Mouse (Mus musculus): ENCODE data around the gene Clstn3. TPM values are rescaled to one million over a fixed set of nuclear protein-coding genes. Genes with fewer than 3 reads are reported as not detected.
"Not testable (repeated sequence)": the region's sequence is repeated elsewhere in the genome, so short reads cannot be mapped to it uniquely, and the experiment has no call there.

Clstn3 gene
- polyA plus RNA-seq, 1 experiment from 2014 or later: 0.87 TPM

- 83% methylated on average over 8 of the region's 11 CpGs for WGBS
- H3K27me3 ChIP-seq (ENCODE audit: control insufficient read depth, insufficient read depth, low read length); H3K36me3 ChIP-seq (ENCODE audit: control insufficient read depth, insufficient read depth); H3K4me1 ChIP-seq (ENCODE audit: control insufficient read depth, insufficient read depth, low read length); H3K9ac ChIP-seq (ENCODE audit: low read length); H3K4me2 ChIP-seq (ENCODE audit: low read depth, low read length); H3K9me3 ChIP-seq (replicated peaks; ENCODE audit: control insufficient read depth, low read length); H3K4me3 ChIP-seq (ENCODE audit: low read length); H3K27ac ChIP-seq (ENCODE audit: low read length); ATAC-seq (replicated peaks; ENCODE audit: extremely low read depth, insufficient read depth, low FRiP score): not testable (repeated sequence)
These were observed 10.9 kb upstream of the Clstn3 start for GRCm38 (mm10) chr6:124475335-124476075.

- 71% methylated on average over 11 of the region's 11 CpGs for WGBS
These were observed 10.0 kb upstream of the Clstn3 start for GRCm38 (mm10) chr6:124474621-124475020.

GRCm38 (mm10) chr6:124472801-124473200, 8.2 kb upstream of the Clstn3 start:
- no peak overlapping the region for H3K4me2 ChIP-seq (ENCODE audit: low read depth, low read length)
- no peak overlapping the region for H3K4me3 ChIP-seq (ENCODE audit: low read length)
- no peaks in the 10 kb centered on the region for H3K36me3 ChIP-seq (ENCODE audit: control insufficient read depth, insufficient read depth)
- no peaks in the 10 kb centered on the region for H3K9me3 ChIP-seq (replicated peaks; ENCODE audit: control insufficient read depth, low read length)
- no peak overlapping the region for H3K27ac ChIP-seq (ENCODE audit: low read length)
- H3K9ac ChIP-seq (ENCODE audit: low read length): no peak overlapping the region
- H3K27me3 ChIP-seq (ENCODE audit: control insufficient read depth, insufficient read depth, low read length): no peaks in the 10 kb centered on the region
- 35% methylated on average over 6 of the region's 6 CpGs for WGBS
- 0 out of 2 replicates have a peak, but pooled peaks cover under 1% of the 10 kb centered on the region for H3K4me1 ChIP-seq (ENCODE audit: control insufficient read depth, insufficient read depth, low read length)
- ATAC-seq (replicated peaks; ENCODE audit: extremely low read depth, insufficient read depth, low FRiP score): no peak

More at GRCm38 (mm10) chr6:124474621-124475020, 10.0 kb upstream of the Clstn3 start:
- H3K36me3 ChIP-seq (ENCODE audit: control insufficient read depth, insufficient read depth): no peaks in the 10 kb centered on the region
- no peak overlapping the region for H3K9ac ChIP-seq (ENCODE audit: low read length)
- H3K4me2 ChIP-seq (ENCODE audit: low read depth, low read length): no peak overlapping the region
- H3K27me3 ChIP-seq (ENCODE audit: control insufficient read depth, insufficient read depth, low read length): no peaks in the 10 kb centered on the region
- 0 out of 2 replicates have a peak, but pooled peaks cover 4% of the 10 kb centered on the region for H3K4me1 ChIP-seq (ENCODE audit: control insufficient read depth, insufficient read depth, low read length)
- no peak overlapping the region for H3K27ac ChIP-seq (ENCODE audit: low read length)
- H3K4me3 ChIP-seq (ENCODE audit: low read length): no peak overlapping the region
- no peaks in the 10 kb centered on the region for H3K9me3 ChIP-seq (replicated peaks; ENCODE audit: control insufficient read depth, low read length)
- no peak for ATAC-seq (replicated peaks; ENCODE audit: extremely low read depth, insufficient read depth, low FRiP score)

- not testable (repeated sequence) for H3K27ac ChIP-seq (ENCODE audit: low read length); H3K4me3 ChIP-seq (ENCODE audit: low read length); H3K4me2 ChIP-seq (ENCODE audit: low read depth, low read length); H3K36me3 ChIP-seq (ENCODE audit: control insufficient read depth, insufficient read depth); H3K9ac ChIP-seq (ENCODE audit: low read length); ATAC-seq (replicated peaks; ENCODE audit: extremely low read depth, insufficient read depth, low FRiP score); H3K4me1 ChIP-seq (ENCODE audit: control insufficient read depth, insufficient read depth, low read length); H3K27me3 ChIP-seq (ENCODE audit: control insufficient read depth, insufficient read depth, low read length); H3K9me3 ChIP-seq (replicated peaks; ENCODE audit: control insufficient read depth, low read length)
- 66% methylated on average over 6 of the region's 6 CpGs for WGBS
These were observed 7.4 kb upstream of the Clstn3 start for GRCm38 (mm10) chr6:124471783-124472638.

- Histone ChIP-seq H3K4me3 (ENCODE audit: low read length) (no peak overlapping the region), H3K36me3 (ENCODE audit: control insufficient read depth, insufficient read depth) (no peaks in the 10 kb centered on the region), H3K27me3 (ENCODE audit: control insufficient read depth, insufficient read depth, low read length) (no peaks in the 10 kb centered on the region), H3K9ac (ENCODE audit: low read length) (no peak overlapping the region), H3K27ac (ENCODE audit: low read length) (no peak overlapping the region), H3K9me3 (replicated peaks; ENCODE audit: control insufficient read depth, low read length) (no peaks in the 10 kb centered on the region), H3K4me1 (ENCODE audit: control insufficient read depth, insufficient read depth, low read length) (no peaks in the 10 kb centered on the region), H3K4me2 (ENCODE audit: low read depth, low read length) (no peak overlapping the region)
- 88% methylated on average over 3 of the region's 3 CpGs for WGBS
- no peak for ATAC-seq (replicated peaks; ENCODE audit: extremely low read depth, insufficient read depth, low FRiP score)
These were observed 6.5 kb upstream of the Clstn3 start for GRCm38 (mm10) chr6:124471121-124471520.

GRCm38 (mm10) chr6:124465729-124466128, 1.1 kb upstream of the Clstn3 start:
- Histone ChIP-seq H3K4me2 (ENCODE audit: low read depth, low read length) (no peak overlapping the region), H3K36me3 (ENCODE audit: control insufficient read depth, insufficient read depth) (no peaks in the 10 kb centered on the region), H3K27ac (ENCODE audit: low read length) (no peak overlapping the region), H3K27me3 (ENCODE audit: control insufficient read depth, insufficient read depth, low read length) (peaks cover 6% of the 10 kb centered on the region), H3K9ac (ENCODE audit: low read length) (no peak overlapping the region), H3K4me1 (ENCODE audit: control insufficient read depth, insufficient read depth, low read length) (peaks cover 9% of the 10 kb centered on the region), H3K4me3 (ENCODE audit: low read length) (no peak overlapping the region), H3K9me3 (replicated peaks; ENCODE audit: control insufficient read depth, low read length) (no peaks in the 10 kb centered on the region)
- 67% methylated on average over 6 of the region's 6 CpGs for WGBS
- no peak for ATAC-seq (replicated peaks; ENCODE audit: extremely low read depth, insufficient read depth, low FRiP score)

- Histone ChIP-seq H3K4me2 (ENCODE audit: low read depth, low read length) (peak overlapping the region; percentile 90), H3K36me3 (ENCODE audit: control insufficient read depth, insufficient read depth) (no peaks in the 10 kb centered on the region), H3K27me3 (ENCODE audit: control insufficient read depth, insufficient read depth, low read length) (peaks cover 6% of the 10 kb centered on the region), H3K27ac (ENCODE audit: low read length) (no peak overlapping the region), H3K9ac (ENCODE audit: low read length) (no peak overlapping the region; the same call in 1 of the 2 replicates), H3K4me1 (ENCODE audit: control insufficient read depth, insufficient read depth, low read length) (peaks cover 9% of the 10 kb centered on the region), H3K9me3 (replicated peaks; ENCODE audit: control insufficient read depth, low read length) (no peaks in the 10 kb centered on the region), H3K4me3 (ENCODE audit: low read length) (peak overlapping the region; percentile 53)
- WGBS: 43% methylated on average over 6 of the region's 6 CpGs
- no peak for ATAC-seq (replicated peaks; ENCODE audit: extremely low read depth, insufficient read depth, low FRiP score)
These were observed 705 bp upstream of the Clstn3 start for GRCm38 (mm10) chr6:124465299-124465698.

- Histone ChIP-seq H3K4me2 (ENCODE audit: low read depth, low read length) (no peak overlapping the region; the same call in 1 of the 2 replicates), H3K36me3 (ENCODE audit: control insufficient read depth, insufficient read depth) (no peaks in the 10 kb centered on the region), H3K27ac (ENCODE audit: low read length) (no peak overlapping the region), H3K4me1 (ENCODE audit: control insufficient read depth, insufficient read depth, low read length) (peaks cover 9% of the 10 kb centered on the region), H3K27me3 (ENCODE audit: control insufficient read depth, insufficient read depth, low read length) (peaks cover 6% of the 10 kb centered on the region), H3K9ac (ENCODE audit: low read length) (no peak overlapping the region), H3K4me3 (ENCODE audit: low read length) (no peak overlapping the region), H3K9me3 (replicated peaks; ENCODE audit: control insufficient read depth, low read length) (no peaks in the 10 kb centered on the region)
- 25% methylated on average over 8 of the region's 8 CpGs for WGBS
- ATAC-seq (replicated peaks; ENCODE audit: extremely low read depth, insufficient read depth, low FRiP score): no peak
These were observed 708 bp downstream of the Clstn3 start for GRCm38 (mm10) chr6:124463881-124464291.

GRCm38 (mm10) chr6:124459388-124459787, 5.2 kb downstream of the Clstn3 start:
- H3K4me3 ChIP-seq (ENCODE audit: low read length): no peak overlapping the region
- no peak overlapping the region for H3K9ac ChIP-seq (ENCODE audit: low read length)
- no peak for ATAC-seq (replicated peaks; ENCODE audit: extremely low read depth, insufficient read depth, low FRiP score)
- no peak overlapping the region for H3K4me2 ChIP-seq (ENCODE audit: low read depth, low read length)
- no peak overlapping the region for H3K27ac ChIP-seq (ENCODE audit: low read length)
- H3K27me3 ChIP-seq (ENCODE audit: control insufficient read depth, insufficient read depth, low read length): peaks cover 6% of the 10 kb centered on the region
- H3K4me1 ChIP-seq (ENCODE audit: control insufficient read depth, insufficient read depth, low read length): 0 out of 2 replicates have a peak, but pooled peaks cover 2% of the 10 kb centered on the region
- H3K9me3 ChIP-seq (replicated peaks; ENCODE audit: control insufficient read depth, low read length): no peaks in the 10 kb centered on the region
- no peaks in the 10 kb centered on the region for H3K36me3 ChIP-seq (ENCODE audit: control insufficient read depth, insufficient read depth)
- WGBS: 63% methylated on average over 4 of the region's 4 CpGs
